Mouse (Mus musculus): ENCODE measurements around the gene Nfam1.
"Not testable (repeated sequence)": the region's sequence is repeated elsewhere in the genome, so short reads cannot be mapped to it uniquely, and the experiment has no call there.

The Nfam1 gene

GRCm38 (mm10) chr15:83032981-83033541 is at the start of gene Nfam1:
Gene Nfam1 (minus strand): TSS chr15:83033306.
- no peak for DNase-seq (ENCODE audit: low read depth in 2 of 2, low spot score in 2 of 2)

- DNase-seq (ENCODE audit: low read depth in 2 of 2, low spot score in 2 of 2), result peak; percentile 65 to 69
Observed at GRCm38 (mm10) chr15:83075607-83076525, 42.8 kb upstream of the Nfam1 start.

- DNase-seq (ENCODE audit: low read depth in 2 of 2, low spot score in 2 of 2), result no peak
Observed at GRCm38 (mm10) chr15:83074179-83074578, 41.1 kb upstream of the Nfam1 start.

GRCm38 (mm10) chr15:83071752-83072151 is 38.6 kb upstream of the Nfam1 start:
- no peak for DNase-seq (ENCODE audit: low read depth in 2 of 2, low spot score in 2 of 2)

GRCm38 (mm10) chr15:83070942-83071341 is 37.8 kb upstream of the Nfam1 start:
- no peak for DNase-seq (ENCODE audit: low read depth in 2 of 2, low spot score in 2 of 2)

- no peak for DNase-seq (ENCODE audit: low read depth in 2 of 2, low spot score in 2 of 2)
Observed at GRCm38 (mm10) chr15:83068270-83068669, 35.2 kb upstream of the Nfam1 start.

- no peak for DNase-seq (ENCODE audit: low read depth in 2 of 2, low spot score in 2 of 2)
Observed at GRCm38 (mm10) chr15:83065543-83065942, 32.4 kb upstream of the Nfam1 start.

GRCm38 (mm10) chr15:83062582-83062981 is 29.5 kb upstream of the Nfam1 start:
- not testable (repeated sequence) for DNase-seq (ENCODE audit: low read depth in 2 of 2, low spot score in 2 of 2)

- no peak for DNase-seq (ENCODE audit: low read depth in 2 of 2, low spot score in 2 of 2)
Observed at GRCm38 (mm10) chr15:83061689-83062088, 28.6 kb upstream of the Nfam1 start.

GRCm38 (mm10) chr15:83059233-83059660 is 26.1 kb upstream of the Nfam1 start:
- DNase-seq (ENCODE audit: low read depth in 2 of 2, low spot score in 2 of 2), result no peak

GRCm38 (mm10) chr15:83057533-83057932 is 24.4 kb upstream of the Nfam1 start:
- DNase-seq (ENCODE audit: low read depth in 2 of 2, low spot score in 2 of 2), result no peak

- DNase-seq (ENCODE audit: low read depth in 2 of 2, low spot score in 2 of 2), result no peak
Observed at GRCm38 (mm10) chr15:83056378-83057083, 23.4 kb upstream of the Nfam1 start.

GRCm38 (mm10) chr15:83055569-83055968 is 22.5 kb upstream of the Nfam1 start:
- no peak for DNase-seq (ENCODE audit: low read depth in 2 of 2, low spot score in 2 of 2)

GRCm38 (mm10) chr15:83053261-83053660 is 20.2 kb upstream of the Nfam1 start:
- DNase-seq (ENCODE audit: low read depth in 2 of 2, low spot score in 2 of 2), result no peak

- DNase-seq (ENCODE audit: low read depth in 2 of 2, low spot score in 2 of 2), result no peak
Observed at GRCm38 (mm10) chr15:83052341-83053104, 19.4 kb upstream of the Nfam1 start.

GRCm38 (mm10) chr15:83046730-83047129 is 13.6 kb upstream of the Nfam1 start:
- DNase-seq (ENCODE audit: low read depth in 2 of 2, low spot score in 2 of 2), result no peak

- DNase-seq (ENCODE audit: low read depth in 2 of 2, low spot score in 2 of 2), result no peak
Observed at GRCm38 (mm10) chr15:83046308-83046707, 13.2 kb upstream of the Nfam1 start.

- not testable (repeated sequence) for DNase-seq (ENCODE audit: low read depth in 2 of 2, low spot score in 2 of 2)
Observed at GRCm38 (mm10) chr15:83045565-83045964, 12.5 kb upstream of the Nfam1 start.

GRCm38 (mm10) chr15:83043362-83043708 is 10.2 kb upstream of the Nfam1 start:
- no peak for DNase-seq (ENCODE audit: low read depth in 2 of 2, low spot score in 2 of 2)

GRCm38 (mm10) chr15:83042655-83043361 is 9.7 kb upstream of the Nfam1 start:
- peak; percentile 30 to 61 for DNase-seq (ENCODE audit: low read depth in 2 of 2, low spot score in 2 of 2)

All from CD8-positive naive resting alpha-beta T cell, adult 2 months (primary cell).